Mouse (Mus musculus) heart, embryonic 14.5 days (tissue): ENCODE measurements at regions not wholly inside any gene's neighbourhood (a gene's known extent, or its start where the extent isn't known, plus 50 kb on each side); places are given as distances from the start of the nearest gene placed in this dataset.

Experiments
- ATAC-seq: fragments of 200-750 bp; cut with Nextera tagmentation; 2 replicates; pipeline ENCODE4 v1.8.0; 2017; ENCODE audit warnings: low read depth, moderate TSS enrichment; ENCODE audit not compliant: insufficient number of reproducible peaks, insufficient read depth, low FRiP score
- H3K27ac ChIP-seq, 2 experiments: fragments of 200-500 bp in 1 of 2; fragments of 300-500 bp in 1 of 2; sonication (generic) in 1 of 2; replicated peaks in 1 of 2; 2 replicates each; pipeline ENCODE4 v1.5.1; 2012 to 2014; ENCODE audit warnings: low read depth in 2 of 2, low read length in 2 of 2, control low read depth in 1 of 2, mild to moderate bottlenecking in 1 of 2, mixed read lengths in 1 of 2; ENCODE audit not compliant: control insufficient read depth in 1 of 2, insufficient read depth in 1 of 2
- H3K27me3 ChIP-seq: fragments of 300-500 bp; sonication (generic); 2 replicates; pipeline ENCODE4 v1.6.1; 2014; ENCODE audit warnings: mild to moderate bottlenecking, low read length, control low read depth; ENCODE audit not compliant: control insufficient read depth, insufficient read depth
- H3K36me3 ChIP-seq: fragments of 300-500 bp; sonication (generic); 2 replicates; pipeline ENCODE4 v1.6.1; 2014; ENCODE audit warnings: mild to moderate bottlenecking, control low read depth, low read length, mixed read lengths; ENCODE audit not compliant: control insufficient read depth, insufficient read depth
- H3K4me1 ChIP-seq, 2 experiments: fragments of 200-500 bp in 1 of 2; fragments of 300-500 bp in 1 of 2; sonication (generic) in 1 of 2; 2 replicates each; pipeline ENCODE4 v1.6.1; 2012 to 2014; ENCODE audit warnings: low read length in 2 of 2, control low read depth in 1 of 2, mixed read lengths in 1 of 2; ENCODE audit not compliant: control insufficient read depth in 2 of 2, insufficient read depth in 2 of 2
- H3K4me2 ChIP-seq: fragments of 300-500 bp; sonication (generic); 2 replicates; pipeline ENCODE4 v1.6.1; 2014; ENCODE audit warnings: mild to moderate bottlenecking, low read length
- H3K4me3 ChIP-seq, 2 experiments: fragments of 200-500 bp in 1 of 2; fragments of 300-500 bp in 1 of 2; sonication (generic) in 1 of 2; 2 replicates each; pipeline ENCODE4 v1.5.1; 2012 to 2014; ENCODE audit warnings: low read length in 2 of 2, mild to moderate bottlenecking in 2 of 2, control low read depth in 1 of 2, low read depth in 1 of 2, moderate library complexity in 1 of 2; ENCODE audit not compliant: control insufficient read depth in 1 of 2, insufficient read depth in 1 of 2
- H3K9ac ChIP-seq: fragments of 300-500 bp; sonication (generic); 2 replicates; pipeline ENCODE4 v1.6.1; 2014; ENCODE audit warnings: mild to moderate bottlenecking, low read length
- H3K9me3 ChIP-seq: fragments of 300-500 bp; sonication (generic); 2 replicates; pipeline ENCODE4 v1.6.1; 2016; ENCODE audit warnings: low read length, control low read depth; ENCODE audit not compliant: control insufficient read depth
- WGBS: fragments of 180-500 bp; shearing (Covaris S2); extraction: QIAGEN DNeasy Blood & Tissue Kit; methylation state at CpG from one replicate; pipeline ENCODE4 v1.1.7; 2014; 5-methylcytosine and 5-hydroxymethylcytosine counted together

DNA sequence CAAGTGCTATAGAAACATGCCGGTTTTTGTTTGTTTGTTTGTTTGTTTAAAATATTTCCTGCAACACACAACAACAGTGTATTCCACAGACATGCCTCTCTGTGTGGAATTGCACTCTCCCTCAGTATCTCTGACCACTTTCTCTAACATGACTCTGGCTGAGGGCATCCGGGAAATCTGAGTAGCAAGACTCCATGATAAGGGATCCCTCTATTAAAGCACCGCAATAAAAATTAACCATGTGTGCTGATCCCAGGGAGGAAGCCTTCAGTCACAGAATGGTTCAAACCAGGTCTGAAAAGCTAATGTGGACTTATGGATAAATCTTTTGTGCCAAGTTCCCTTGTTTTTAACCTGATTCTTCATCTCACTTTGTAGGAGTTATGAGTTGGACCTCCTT, 260.1 kb downstream of the Hdgfl1 start:
- H3K27me3 ChIP-seq = no peaks in the 10 kb centered on the region
- H3K4me2 ChIP-seq = no peak overlapping the region
- H3K9me3 ChIP-seq = no peaks in the 10 kb centered on the region
- ATAC-seq = no peak
- H3K36me3 ChIP-seq = no peaks in the 10 kb centered on the region
- no peaks in the 10 kb centered on the region for H3K4me1 ChIP-seq
- no peak overlapping the region for H3K27ac ChIP-seq
- whole genome bisulfite sequencing = 67% methylated on average over 3 of the region's 3 CpGs
- no peak overlapping the region for H3K9ac ChIP-seq
- no peak overlapping the region for H3K4me3 ChIP-seq

DNA sequence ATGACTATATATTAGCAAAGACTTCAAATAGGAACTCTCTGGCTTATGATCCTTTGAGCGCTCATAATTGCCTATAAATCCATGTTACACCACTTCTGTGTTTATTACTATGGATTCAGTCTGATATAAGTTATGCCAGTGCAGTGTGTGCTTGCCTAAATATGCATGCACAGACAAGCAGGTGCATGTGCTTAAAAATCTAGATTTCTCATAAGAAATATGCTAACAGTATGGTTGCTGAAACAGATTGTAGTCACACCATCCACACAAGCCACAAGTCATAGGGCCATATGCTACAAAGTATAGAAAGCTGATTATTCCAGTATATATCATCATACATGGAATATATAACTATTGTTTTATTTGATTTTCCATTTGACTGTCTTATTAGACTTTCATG, 266.2 kb downstream of the Hdgfl1 start:
- H3K4me1 ChIP-seq = no peaks in the 10 kb centered on the region

DNA sequence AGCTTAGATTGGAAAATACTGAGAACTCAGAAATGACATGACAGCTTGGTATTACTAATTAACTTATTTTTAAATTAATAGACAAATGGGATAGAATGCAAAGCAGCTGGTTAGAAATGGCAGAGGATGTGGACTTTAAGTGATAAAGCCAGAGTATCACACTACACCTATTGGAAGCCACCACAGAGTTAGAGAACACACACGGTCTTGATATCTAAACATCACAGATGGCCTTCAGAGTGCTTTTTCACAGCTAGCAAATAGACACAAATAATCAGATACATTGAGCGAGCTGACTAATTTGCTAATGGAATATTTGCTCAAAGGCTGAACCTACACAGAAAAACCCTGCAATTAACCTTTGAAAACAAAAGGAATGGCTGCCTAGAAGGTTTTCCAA, 272.9 kb downstream of the Hdgfl1 start:
- Histone ChIP-seq H3K4me2 (no peak overlapping the region), H3K9me3 (no peaks in the 10 kb centered on the region), H3K9ac (no peak overlapping the region), H3K27me3 (no peaks in the 10 kb centered on the region), H3K4me3 (no peak overlapping the region), H3K27ac (no peak overlapping the region), H3K4me1 (no peaks in the 10 kb centered on the region), H3K36me3 (no peaks in the 10 kb centered on the region)
- ATAC-seq = no peak
- 70% methylated on average over 2 of the region's 2 CpGs for WGBS

More for the DNA sequence above, 266.2 kb downstream of the Hdgfl1 start:
- H3K36me3 ChIP-seq = no peaks in the 10 kb centered on the region
- WGBS = 98% methylated on average over 1 of the region's 1 CpGs
- no peak overlapping the region for H3K9ac ChIP-seq
- no peaks in the 10 kb centered on the region for H3K9me3 ChIP-seq
- H3K4me2 ChIP-seq = no peak overlapping the region
- H3K4me3 ChIP-seq = no peak overlapping the region
- no peak overlapping the region for H3K27ac ChIP-seq
- no peak for ATAC-seq
- no peaks in the 10 kb centered on the region for H3K27me3 ChIP-seq

DNA sequence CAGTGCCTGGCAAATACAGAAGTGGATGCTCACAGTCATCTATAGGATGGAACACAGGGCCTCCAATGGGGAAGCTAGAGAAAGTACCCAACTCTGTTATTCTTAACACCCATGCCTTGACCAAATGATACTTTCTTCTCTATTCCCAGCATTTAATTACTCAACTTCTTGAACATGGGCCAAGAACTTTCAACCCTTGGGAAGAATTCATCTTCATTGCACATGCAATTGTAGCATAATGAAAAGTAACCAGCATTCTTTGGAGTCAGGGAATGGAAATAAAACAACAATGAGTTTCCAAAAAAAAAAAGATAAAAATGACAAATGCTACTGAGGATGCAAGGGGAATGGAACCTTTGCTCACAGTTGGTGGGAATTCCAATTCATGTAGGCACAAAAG, 274.1 kb downstream of the Hdgfl1 start:
- H3K9ac ChIP-seq = no peak overlapping the region
- no peak overlapping the region for H3K4me2 ChIP-seq
- no peaks in the 10 kb centered on the region for H3K9me3 ChIP-seq
- H3K36me3 ChIP-seq = no peaks in the 10 kb centered on the region
- no peak overlapping the region for H3K4me3 ChIP-seq
- H3K4me1 ChIP-seq = no peaks in the 10 kb centered on the region
- ATAC-seq = no peak
- no peaks in the 10 kb centered on the region for H3K27me3 ChIP-seq
- H3K27ac ChIP-seq = no peak overlapping the region

DNA sequence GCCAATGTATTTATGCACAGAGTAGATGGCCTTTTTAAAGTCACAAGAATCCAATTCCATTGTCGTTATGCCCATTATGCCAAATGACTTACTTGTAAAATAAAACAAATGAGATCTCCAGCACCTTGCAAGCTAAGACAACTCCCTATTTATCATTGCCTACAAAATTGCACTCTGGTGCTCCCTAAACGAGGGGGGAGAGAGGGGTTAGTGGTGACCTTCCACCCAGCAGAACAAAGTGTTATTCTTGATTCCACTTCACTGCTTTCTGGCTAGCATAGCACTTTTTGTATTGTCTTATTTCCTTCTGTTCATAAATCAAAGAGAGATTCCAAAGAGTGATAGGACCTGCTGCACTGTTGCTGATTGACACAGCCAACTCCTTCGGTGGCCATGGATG, 300.6 kb downstream of the Hdgfl1 start:
- Histone ChIP-seq H3K9ac (no peak overlapping the region), H3K4me2 (no peak overlapping the region), H3K9me3 (no peaks in the 10 kb centered on the region), H3K36me3 (no peaks in the 10 kb centered on the region), H3K4me3 (no peak overlapping the region), H3K27me3 (no peaks in the 10 kb centered on the region), H3K4me1 (no peaks in the 10 kb centered on the region), H3K27ac (no peak overlapping the region)
- ATAC-seq = no peak
- 77% methylated on average over 3 of the region's 3 CpGs for WGBS

DNA sequence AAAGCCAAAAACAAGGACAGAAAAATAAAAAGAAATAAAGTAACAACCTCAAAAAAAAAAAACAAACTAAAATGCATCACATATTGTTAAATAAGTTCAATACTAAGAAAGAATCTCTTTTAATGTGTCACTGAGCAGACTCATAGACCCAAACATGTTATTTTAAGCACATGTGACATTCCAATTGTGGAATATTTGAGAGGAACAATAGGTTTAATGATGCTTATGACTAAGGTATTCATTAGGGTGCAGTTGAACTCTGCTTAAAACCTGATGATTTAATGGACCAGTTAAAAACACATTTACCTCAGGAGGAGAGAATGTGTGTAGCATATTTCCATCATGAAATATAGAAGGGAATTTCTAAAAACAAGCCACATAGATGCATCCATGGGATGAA, 302.4 kb downstream of the Hdgfl1 start:
- no peaks in the 10 kb centered on the region for H3K27me3 ChIP-seq
- H3K4me1 ChIP-seq = no peaks in the 10 kb centered on the region
- H3K9me3 ChIP-seq = no peaks in the 10 kb centered on the region
- no peak for ATAC-seq
- H3K4me3 ChIP-seq = no peak overlapping the region
- H3K27ac ChIP-seq = no peak overlapping the region
- H3K9ac ChIP-seq = no peak overlapping the region
- no peak overlapping the region for H3K4me2 ChIP-seq
- no peaks in the 10 kb centered on the region for H3K36me3 ChIP-seq

DNA sequence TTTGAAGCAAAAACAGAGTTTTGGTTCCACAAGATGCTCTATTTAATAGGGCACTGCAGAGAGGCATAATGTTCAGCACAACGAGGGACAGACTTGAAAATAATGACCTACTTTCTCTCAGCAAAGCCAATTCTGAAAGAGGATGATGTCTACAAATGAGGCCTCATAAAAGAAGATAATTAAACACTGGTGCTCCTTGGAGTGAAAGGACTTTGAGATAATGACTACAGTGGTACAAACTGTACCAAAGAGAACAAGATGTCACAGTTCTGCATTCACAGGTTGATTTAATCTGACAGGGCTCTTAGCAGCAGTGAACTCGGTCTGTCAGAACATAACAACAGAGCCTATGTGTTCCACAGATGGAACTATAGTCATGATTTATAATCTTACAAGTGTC, 305.4 kb downstream of the Hdgfl1 start:
- H3K4me2 ChIP-seq = no peak overlapping the region
- no peak overlapping the region for H3K4me3 ChIP-seq
- H3K27me3 ChIP-seq = no peaks in the 10 kb centered on the region
- no peak overlapping the region for H3K27ac ChIP-seq
- H3K9ac ChIP-seq = no peak overlapping the region
- no peak for ATAC-seq
- WGBS = 58% methylated on average over 2 of the region's 2 CpGs
- H3K9me3 ChIP-seq = no peaks in the 10 kb centered on the region
- no peaks in the 10 kb centered on the region for H3K4me1 ChIP-seq
- no peaks in the 10 kb centered on the region for H3K36me3 ChIP-seq

DNA sequence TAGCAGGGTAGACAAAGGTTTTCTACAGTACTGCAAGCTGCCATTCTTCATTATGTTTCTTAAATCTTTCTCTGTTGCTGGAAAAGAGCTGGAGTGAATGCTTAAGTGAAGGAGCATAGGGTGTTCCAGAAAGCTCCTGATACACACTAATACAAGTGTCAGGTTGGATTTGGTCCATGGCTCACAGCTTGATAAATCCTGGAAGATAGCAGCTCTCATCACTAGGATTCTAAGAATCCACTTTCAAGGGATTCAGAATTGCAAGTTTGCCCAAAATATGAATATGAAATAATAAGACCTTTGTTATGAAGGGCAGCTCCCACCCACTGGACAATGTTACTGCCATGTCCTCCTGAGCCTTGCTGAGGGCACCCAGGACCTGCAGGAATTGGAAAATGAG, 305.9 kb downstream of the Hdgfl1 start:
- Histone ChIP-seq H3K4me3 (no peak overlapping the region), H3K9ac (no peak overlapping the region), H3K36me3 (no peaks in the 10 kb centered on the region), H3K4me1 (no peaks in the 10 kb centered on the region), H3K27me3 (no peaks in the 10 kb centered on the region), H3K4me2 (no peak overlapping the region), H3K9me3 (no peaks in the 10 kb centered on the region), H3K27ac (no peak overlapping the region)
- no peak for ATAC-seq
